7 mouse cellular contexts compared by ENCODE assay signal in genomic region chr14:12139643-12140481, GRCm38 (mm10).
DNase-seq lines count a peak whose midpoint lies in the region; ATAC-seq and TF ChIP-seq lines count a peak whose summit lies in the region.

No protein-coding gene starts in this region.

- no peaks in the 10 kb centered on the region for H3K27me3 ChIP-seq in hindbrain, embryonic 12.5 days

- H3K27ac ChIP-seq in ES-E14 (ENCODE audit: insufficient read depth, low read depth, low read length, poor library complexity, severe bottlenecking), result no peak overlapping the region
- no peak overlapping the region for H3K27ac ChIP-seq in hindbrain, embryonic 12.5 days

- H3K4me3 ChIP-seq in ES-E14 (ENCODE audit: insufficient read depth in 1 of 2, low read depth in 1 of 2, low read length in 2 of 2, poor library complexity in 1 of 2, severe bottlenecking in 1 of 2), result no peak overlapping the region
- H3K4me3 ChIP-seq in hindbrain, embryonic 12.5 days, result no peak overlapping the region

- no peak overlapping the region for H3K4me2 ChIP-seq in hindbrain, embryonic 12.5 days (replicated peaks)

- DNase-seq in ES-E14 (ENCODE audit: low read depth, low spot score), result peak; percentile 58
- DNase-seq in brain, adult 2 months (ENCODE audit: low read depth, low spot score), result peak; percentile 89
- DNase-seq in fibroblast of lung, adult 2 months (ENCODE audit: low read depth), result peak; percentile 15
- peak; percentile 62 for DNase-seq in layer of hippocampus, adult 9-11 months
- DNase-seq in lung, postnatal 25 days (ENCODE audit: low spot score), result peak; percentile 71
- peak; percentile 18 for DNase-seq in right cerebral cortex, postnatal 4 days

- H3K36me3 ChIP-seq in ES-E14 (ENCODE audit: control insufficient read depth, insufficient read depth, low read length, poor library complexity, severe bottlenecking), result peaks cover 8% of the 10 kb centered on the region; the same call in 1 of the 2 replicates
- H3K36me3 ChIP-seq in hindbrain, embryonic 12.5 days, result no peaks in the 10 kb centered on the region

- 49% methylated on average over 18 of the region's 18 CpGs for WGBS in hindbrain, embryonic 12.5 days

- H3K9me3 ChIP-seq in ES-E14 (ENCODE audit: control insufficient read depth, insufficient read depth, low read depth, low read length), result no peaks in the 10 kb centered on the region
- H3K9me3 ChIP-seq in hindbrain, embryonic 12.5 days (replicated peaks), result no peaks in the 10 kb centered on the region

- in situ Hi-C loops in ES-E14 (cut with MboI; ENCODE audit: low sequenced_read_pairs in 2 of 2, unreplicated experiment in 2 of 2), result loop anchor here (10.0 to 25.0 kb wide), 3 partner anchors 303 to 578 kb away; partner anchors contain the start of gene Ptprg (in 2 of the 2)

- ATAC-seq in hindbrain, embryonic 12.5 days (ENCODE audit: low FRiP score), result peak; percentile 51

- no peak overlapping the region for H3K9ac ChIP-seq in ES-E14 (ENCODE audit: insufficient read depth, low read depth, low read length, poor library complexity, severe bottlenecking)
- H3K9ac ChIP-seq in hindbrain, embryonic 12.5 days, result no peak overlapping the region

- no peaks in the 10 kb centered on the region for H3K4me1 ChIP-seq in ES-E14 (ENCODE audit: control insufficient read depth in 2 of 2, insufficient read depth in 2 of 2, low read length in 2 of 2, poor library complexity in 1 of 2)
- peaks cover 16% of the 10 kb centered on the region for H3K4me1 ChIP-seq in hindbrain, embryonic 12.5 days

TF ChIP-seq in ES-E14, 5 proteins besides CTCF, POLR2A, EP300 and RAD21:
- TF ChIP-seq ZNF384 (IDR thresholded peaks at IDR 0.05; ENCODE audit: low read depth, low read length) (no peak), CHD2 (IDR thresholded peaks at IDR 0.05; ENCODE audit: low read depth, low read length) (no peak), HCFC1 (IDR thresholded peaks at IDR 0.05; ENCODE audit: borderline replicate concordance, insufficient read depth, low read length) (no peak), ZC3H11A (IDR thresholded peaks at IDR 0.05; ENCODE audit: borderline replicate concordance, low read depth, low read length) (no peak), MAFK (IDR thresholded peaks at IDR 0.05; ENCODE audit: insufficient read depth, low read depth, low read length) (no peak)
TF ChIP-seq in ES-E14: peak in this region for 0.

Comparison
In these comparisons a context has a peak if more than half of its experiments do, and no peak if none do; other contexts are left out.
1. DNase-seq: peak in every context shown above with its lines; median percentile 89 in brain, adult 2 months; 71 in lung, postnatal 25 days; 62 in layer of hippocampus, adult 9-11 months; 58 in ES-E14; 18 in right cerebral cortex, postnatal 4 days; 15 in fibroblast of lung, adult 2 months.